Mouse (Mus musculus): ENCODE data around the gene Soat1. TPM values are rescaled to one million over a fixed set of nuclear protein-coding genes. Genes with fewer than 3 reads are reported as not detected.

Gene Soat1
- polyA plus RNA-seq, 2 experiments = 8.1 to 11.7 TPM

- DNase-seq (ENCODE audit: low read depth in 3 of 3, low spot score in 3 of 3) (no peak), ATAC-seq (ENCODE audit: insufficient read depth) (no peak)
- Histone ChIP-seq H3K27ac (no peak overlapping the region), H3K9me3 (ENCODE audit: control insufficient read depth, low read length) (no peaks in the 10 kb centered on the region), H3K36me3 (replicated peaks; ENCODE audit: control insufficient read depth, insufficient read depth, low read depth) (no peaks in the 10 kb centered on the region), H3K4me2 (ENCODE audit: low read depth) (no peak overlapping the region), H3K4me1 (replicated peaks; ENCODE audit: control insufficient read depth in 2 of 2, insufficient read depth in 2 of 2, low read length in 1 of 2) (no peaks in the 10 kb centered on the region), H3K27me3 (ENCODE audit: control insufficient read depth, insufficient read depth, low read length) (no peaks in the 10 kb centered on the region), H3K9ac (replicated peaks) (no peak overlapping the region), H3K4me3 (ENCODE audit: insufficient read depth in 1 of 2, low read depth in 2 of 2, low read length in 2 of 2) (no peak overlapping the region)
- 70% methylated on average over 5 of the region's 5 CpGs for WGBS (ENCODE audit: insufficient replicate concordance)
- TF ChIP-seq EP300 (IDR thresholded peaks at IDR 0.05; ENCODE audit: low read depth) (no peak), CTCF (IDR thresholded peaks at IDR 0.05; ENCODE audit: low read depth) (no peak)
Measured at GRCm38 (mm10) chr1:156488031-156488430, 13.9 kb upstream of the Soat1 start.

- Histone ChIP-seq H3K36me3 (replicated peaks; ENCODE audit: control insufficient read depth, insufficient read depth, low read depth) (no peaks in the 10 kb centered on the region), H3K9ac (replicated peaks) (no peak overlapping the region), H3K9me3 (ENCODE audit: control insufficient read depth, low read length) (no peaks in the 10 kb centered on the region), H3K27me3 (ENCODE audit: control insufficient read depth, insufficient read depth, low read length) (no peaks in the 10 kb centered on the region), H3K27ac (no peak overlapping the region), H3K4me3 (ENCODE audit: insufficient read depth in 1 of 2, low read depth in 2 of 2, low read length in 2 of 2) (no peak overlapping the region), H3K4me1 (replicated peaks; ENCODE audit: control insufficient read depth in 2 of 2, insufficient read depth in 2 of 2, low read length in 1 of 2) (no peaks in the 10 kb centered on the region), H3K4me2 (ENCODE audit: low read depth) (no peak overlapping the region)
- DNase-seq (ENCODE audit: low read depth in 3 of 3, low spot score in 3 of 3) (no peak), ATAC-seq (ENCODE audit: insufficient read depth) (no peak)
- TF ChIP-seq EP300 (IDR thresholded peaks at IDR 0.05; ENCODE audit: low read depth) (no peak), CTCF (IDR thresholded peaks at IDR 0.05; ENCODE audit: low read depth) (peak; percentile 33)
- WGBS (ENCODE audit: insufficient replicate concordance) = 79% methylated on average over 7 of the region's 7 CpGs
Measured at GRCm38 (mm10) chr1:156487498-156487897, 13.4 kb upstream of the Soat1 start.

GRCm38 (mm10) chr1:156481826-156482225 is 7.7 kb upstream of the Soat1 start:
- H3K9ac ChIP-seq (replicated peaks) = no peak overlapping the region
- WGBS (ENCODE audit: insufficient replicate concordance) = 64% methylated on average over 3 of the region's 3 CpGs
- H3K27ac ChIP-seq = no peak overlapping the region
- H3K4me2 ChIP-seq (ENCODE audit: low read depth) = no peak overlapping the region
- no peaks in the 10 kb centered on the region for H3K36me3 ChIP-seq (replicated peaks; ENCODE audit: control insufficient read depth, insufficient read depth, low read depth)
- no peaks in the 10 kb centered on the region for H3K9me3 ChIP-seq (ENCODE audit: control insufficient read depth, low read length)
- no peak for DNase-seq (ENCODE audit: low read depth in 3 of 3, low spot score in 3 of 3)
- no peak for ATAC-seq (ENCODE audit: insufficient read depth)
- peaks cover 0 to 2% of the 10 kb centered on the region in 2 experiments; a peak in 1 of 4 replicates for H3K4me1 ChIP-seq (replicated peaks; ENCODE audit: control insufficient read depth in 2 of 2, insufficient read depth in 2 of 2, low read length in 1 of 2)
- H3K4me3 ChIP-seq (ENCODE audit: insufficient read depth in 1 of 2, low read depth in 2 of 2, low read length in 2 of 2) = no peak overlapping the region
- no peak for TF ChIP-seq EP300 (IDR thresholded peaks at IDR 0.05; ENCODE audit: low read depth)
- peak; percentile 15; the same call in 1 of the 2 replicates for TF ChIP-seq CTCF (IDR thresholded peaks at IDR 0.05; ENCODE audit: low read depth)
- no peaks in the 10 kb centered on the region for H3K27me3 ChIP-seq (ENCODE audit: control insufficient read depth, insufficient read depth, low read length)

GRCm38 (mm10) chr1:156476535-156476934 is 2.4 kb upstream of the Soat1 start:
- H3K4me3 ChIP-seq (ENCODE audit: insufficient read depth in 1 of 2, low read depth in 2 of 2, low read length in 2 of 2) = no peak overlapping the region
- DNase-seq (ENCODE audit: low read depth in 3 of 3, low spot score in 3 of 3) (no peak), ATAC-seq (ENCODE audit: insufficient read depth) (no peak)
- 72% methylated on average over 7 of the region's 7 CpGs for WGBS (ENCODE audit: insufficient replicate concordance)
- peaks cover 0 to 4% of the 10 kb centered on the region in 2 experiments; a peak in 2 of 4 replicates for H3K4me1 ChIP-seq (replicated peaks; ENCODE audit: control insufficient read depth in 2 of 2, insufficient read depth in 2 of 2, low read length in 1 of 2)
- H3K9me3 ChIP-seq (ENCODE audit: control insufficient read depth, low read length) = no peaks in the 10 kb centered on the region
- H3K9ac ChIP-seq (replicated peaks) = no peak overlapping the region
- no peak for TF ChIP-seq EP300 (IDR thresholded peaks at IDR 0.05; ENCODE audit: low read depth)
- no peak for TF ChIP-seq CTCF (IDR thresholded peaks at IDR 0.05; ENCODE audit: low read depth)
- H3K27ac ChIP-seq = no peak overlapping the region
- peaks cover 4% of the 10 kb centered on the region for H3K27me3 ChIP-seq (ENCODE audit: control insufficient read depth, insufficient read depth, low read length)
- no peaks in the 10 kb centered on the region for H3K36me3 ChIP-seq (replicated peaks; ENCODE audit: control insufficient read depth, insufficient read depth, low read depth)
- no peak overlapping the region for H3K4me2 ChIP-seq (ENCODE audit: low read depth)

- DNase-seq (ENCODE audit: low read depth in 3 of 3, low spot score in 3 of 3) = no peak
- H3K27me3 ChIP-seq (ENCODE audit: control insufficient read depth, insufficient read depth, low read length) = peaks cover 4% of the 10 kb centered on the region
- H3K4me2 ChIP-seq (ENCODE audit: low read depth) = no peak overlapping the region
- no peak for ATAC-seq (ENCODE audit: insufficient read depth)
- H3K9ac ChIP-seq (replicated peaks) = no peak overlapping the region
- H3K27ac ChIP-seq = no peak overlapping the region
- H3K4me1 ChIP-seq (replicated peaks; ENCODE audit: control insufficient read depth in 2 of 2, insufficient read depth in 2 of 2, low read length in 1 of 2) = peaks cover 0 to 4% of the 10 kb centered on the region in 2 experiments; a peak in 2 of 4 replicates
- TF ChIP-seq EP300 (IDR thresholded peaks at IDR 0.05; ENCODE audit: low read depth) (no peak), CTCF (IDR thresholded peaks at IDR 0.05; ENCODE audit: low read depth) (no peak)
- 77% methylated on average over 2 of the region's 2 CpGs for WGBS (ENCODE audit: insufficient replicate concordance)
- H3K9me3 ChIP-seq (ENCODE audit: control insufficient read depth, low read length) = no peaks in the 10 kb centered on the region
- no peak overlapping the region for H3K4me3 ChIP-seq (ENCODE audit: insufficient read depth in 1 of 2, low read depth in 2 of 2, low read length in 2 of 2)
- no peaks in the 10 kb centered on the region for H3K36me3 ChIP-seq (replicated peaks; ENCODE audit: control insufficient read depth, insufficient read depth, low read depth)
Measured at GRCm38 (mm10) chr1:156476016-156476415, 1.9 kb upstream of the Soat1 start.

All from liver, embryonic 14.5 days (tissue).